Mouse (Mus musculus): ENCODE results near the gene Adam11.

Gene Adam11

DNA sequence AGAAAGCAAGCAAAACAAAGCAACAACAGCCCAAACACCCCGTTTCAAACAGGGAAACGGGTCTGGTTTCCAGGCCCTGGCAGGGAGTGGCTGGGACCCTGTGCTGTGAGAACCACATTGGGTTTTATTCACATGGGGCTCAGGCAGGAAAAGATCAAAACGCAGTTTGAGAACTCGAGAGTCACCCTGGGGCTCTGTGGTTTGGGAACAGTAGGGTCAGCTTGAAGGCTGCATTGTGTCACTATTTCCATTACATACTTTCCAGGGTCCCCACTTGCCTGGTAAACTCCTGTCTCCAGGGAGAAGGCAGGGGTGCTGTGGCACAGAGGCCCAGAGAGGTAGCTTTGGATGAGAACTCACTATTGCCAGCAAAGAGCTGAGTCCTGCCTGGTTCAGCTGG is 65.9 kb downstream of the Adam11 start:
- DNase-seq (ENCODE audit: low spot score in 2 of 2): no peak

All from right cerebral cortex, adult 2 months (tissue).